Mouse (Mus musculus) C2C12 (cell line): ENCODE results near the gene Rcan2. TPM values are rescaled to one million over a fixed set of nuclear protein-coding genes. Genes with fewer than 3 reads are reported as not detected.

Source experiments
- H3K27me3 ChIP-seq: one replicate; pipeline ENCODE4 v1.6.1; 2011; ENCODE audit not compliant: control insufficient read depth, insufficient read depth, insufficient read length
- H3K36me3 ChIP-seq: one replicate; pipeline ENCODE4 v1.6.1; 2011; ENCODE audit not compliant: control insufficient read depth, insufficient read depth
- H3K4me3 ChIP-seq: one replicate; pipeline ENCODE4 v1.5.1; 2011; ENCODE audit warnings: mild to moderate bottlenecking, control low read depth; ENCODE audit not compliant: poor library complexity, insufficient read depth, severe bottlenecking
- H3K79me2 ChIP-seq: one replicate; pipeline ENCODE4 v1.6.1; 2011; ENCODE audit not compliant: control insufficient read depth, insufficient read depth
- H3K79me3 ChIP-seq: one replicate; pipeline ENCODE4 v1.6.1; 2011; ENCODE audit warnings: low read depth, control low read depth
- H3ac ChIP-seq: one replicate; pipeline ENCODE3; 2011; ENCODE audit warnings: low read depth; ENCODE audit not compliant: control insufficient read depth, insufficient read length
- CEBPB ChIP-seq: IDR thresholded peaks from one replicate; pipeline ENCODE4 v1.6.1; 2011; ENCODE audit warnings: low read depth, mild to moderate bottlenecking, control low read depth, moderate library complexity
- CTCF ChIP-seq: IDR thresholded peaks from one replicate; pipeline ENCODE4 v1.5.1; 2011; ENCODE audit not compliant: control insufficient read depth, insufficient read depth, insufficient read length
- FOSL1 ChIP-seq: IDR thresholded peaks from one replicate; pipeline ENCODE4 v1.8.0; 2011; ENCODE audit warnings: mild to moderate bottlenecking, low read length; ENCODE audit not compliant: poor library complexity, insufficient read depth, severe bottlenecking
- MAX ChIP-seq: IDR thresholded peaks from one replicate; pipeline ENCODE4 v1.6.1; 2011; ENCODE audit warnings: mild to moderate bottlenecking, control low read depth
- MYOD1 ChIP-seq: IDR thresholded peaks from one replicate; pipeline ENCODE4 v1.6.1; 2011; ENCODE audit warnings: low read depth; ENCODE audit not compliant: control insufficient read depth, insufficient read length
- MYOG ChIP-seq: IDR thresholded peaks from one replicate; pipeline ENCODE4 v1.6.1; 2011; ENCODE audit not compliant: control insufficient read depth, insufficient read length; ENCODE audit errors: extremely low read depth
- USF1 ChIP-seq: IDR thresholded peaks from one replicate; pipeline ENCODE4 v1.6.1; 2011; ENCODE audit warnings: low read depth, mild to moderate bottlenecking, control low read depth, moderate library complexity
- polyA plus RNA-seq: library from polyadenylated mRNA; unstranded; fragments of >200 nt; fragmentation: generic; extraction: Trizol; gene quantifications from one replicate; pipeline ENCODE4 v1.2.1, GENCODE M21; 2012; ENCODE audit warnings: missing spikeins

Gene Rcan2
- polyA plus RNA-seq, 1 experiment: 1.0 TPM

DNA sequence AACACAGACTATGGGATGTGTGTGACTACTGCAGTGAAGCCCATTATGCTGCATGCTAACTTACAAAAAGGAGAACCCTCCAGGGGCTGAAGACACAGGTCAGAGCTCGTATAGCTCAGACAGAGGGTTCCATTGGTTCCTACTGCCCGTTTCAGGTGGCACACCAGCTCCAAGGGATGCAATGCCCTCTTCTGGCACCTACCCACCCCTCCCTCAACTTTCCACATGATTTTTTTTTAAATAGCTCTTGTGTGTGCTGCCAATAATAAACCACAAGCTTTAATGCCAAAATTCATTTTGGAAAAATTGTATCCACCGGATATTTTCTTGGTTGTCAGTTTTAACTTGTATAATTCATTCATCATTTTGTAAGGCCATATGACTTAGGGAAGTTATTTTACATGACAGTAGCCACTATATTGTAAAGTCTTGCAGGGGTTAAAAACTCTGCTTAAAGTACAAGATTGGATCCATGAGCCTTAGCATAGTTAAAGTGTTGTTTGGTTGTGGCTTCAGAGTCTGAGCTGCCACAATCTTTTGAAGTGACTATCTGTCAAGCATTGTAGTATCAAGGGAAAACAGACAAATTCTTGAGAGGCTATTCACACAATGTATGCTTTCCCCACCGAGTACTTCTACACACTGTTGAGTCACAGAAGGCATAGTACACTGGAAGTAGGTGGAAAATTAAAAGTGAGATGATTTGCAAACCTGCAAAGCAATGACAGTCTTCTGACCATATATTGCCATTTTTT is 212.8 kb downstream of the Rcan2 start:
- Histone ChIP-seq H3K79me2 (no peaks in the 10 kb centered on the region), H3ac (no peak overlapping the region), H3K4me3 (no peak overlapping the region), H3K27me3 (no peaks in the 10 kb centered on the region), H3K36me3 (no peaks in the 10 kb centered on the region), H3K79me3 (no peaks in the 10 kb centered on the region)
- TF ChIP-seq CTCF (no peak), FOSL1 (no peak), USF1 (no peak), MAX (no peak), MYOD1 (no peak), MYOG (no peak), CEBPB (no peak)

DNA sequence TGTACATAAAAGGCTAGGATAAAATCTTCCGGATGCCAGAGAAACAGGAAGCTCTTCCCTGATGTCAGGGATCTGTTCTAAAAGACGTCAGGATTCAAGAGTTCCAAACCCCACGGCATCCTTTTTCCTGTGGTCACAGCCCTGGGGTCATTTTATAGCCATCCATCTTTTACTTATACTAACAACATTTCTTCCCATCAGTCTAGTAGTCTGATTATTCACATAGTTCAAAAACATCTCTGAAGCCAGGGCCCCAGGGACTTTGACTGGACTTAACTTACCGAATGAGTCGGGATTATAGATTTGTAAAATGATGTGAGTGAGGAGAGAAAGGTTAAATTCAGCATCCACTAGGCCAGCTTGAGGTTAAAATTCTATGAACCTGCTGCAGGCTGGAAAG is 215.2 kb downstream of the Rcan2 start:
- Histone ChIP-seq H3K4me3 (no peak overlapping the region), H3K27me3 (no peaks in the 10 kb centered on the region), H3K79me2 (no peaks in the 10 kb centered on the region), H3K79me3 (no peaks in the 10 kb centered on the region), H3ac (no peak overlapping the region), H3K36me3 (no peaks in the 10 kb centered on the region)
- no peak for TF ChIP-seq USF1
- no peak for TF ChIP-seq CEBPB

DNA sequence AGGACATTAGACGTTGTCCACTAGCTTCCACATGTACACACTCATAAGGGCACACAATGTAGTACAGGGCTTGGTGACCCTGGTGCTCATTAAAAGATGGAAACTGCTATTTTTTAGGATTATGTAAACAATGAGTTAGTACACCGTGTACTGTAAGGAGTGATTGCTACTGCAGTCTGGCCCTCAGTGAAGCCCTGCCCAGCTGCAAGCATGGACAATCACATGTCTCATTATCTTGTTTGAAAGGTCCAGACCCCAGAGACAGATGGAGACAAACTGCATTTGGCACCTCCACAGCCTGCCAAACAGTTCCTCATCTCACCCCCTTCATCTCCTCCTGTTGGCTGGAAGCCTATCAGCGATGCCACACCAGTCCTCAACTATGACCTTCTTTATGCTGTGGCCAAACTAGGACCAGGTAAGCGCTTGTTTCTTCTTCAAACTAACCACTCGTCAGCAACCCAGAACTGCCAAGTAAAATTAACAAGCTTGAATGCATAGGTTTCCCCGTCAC is 219.6 kb downstream of the Rcan2 start:
- no peaks in the 10 kb centered on the region for H3K36me3 ChIP-seq
- H3K4me3 ChIP-seq: no peak overlapping the region
- H3K79me2 ChIP-seq: no peaks in the 10 kb centered on the region
- H3K27me3 ChIP-seq: no peaks in the 10 kb centered on the region
- TF ChIP-seq FOSL1 (no peak), CTCF (no peak), MYOG (no peak), USF1 (no peak), MAX (no peak), CEBPB (no peak), MYOD1 (no peak)
- no peak overlapping the region for H3ac ChIP-seq
- H3K79me3 ChIP-seq: no peaks in the 10 kb centered on the region

DNA sequence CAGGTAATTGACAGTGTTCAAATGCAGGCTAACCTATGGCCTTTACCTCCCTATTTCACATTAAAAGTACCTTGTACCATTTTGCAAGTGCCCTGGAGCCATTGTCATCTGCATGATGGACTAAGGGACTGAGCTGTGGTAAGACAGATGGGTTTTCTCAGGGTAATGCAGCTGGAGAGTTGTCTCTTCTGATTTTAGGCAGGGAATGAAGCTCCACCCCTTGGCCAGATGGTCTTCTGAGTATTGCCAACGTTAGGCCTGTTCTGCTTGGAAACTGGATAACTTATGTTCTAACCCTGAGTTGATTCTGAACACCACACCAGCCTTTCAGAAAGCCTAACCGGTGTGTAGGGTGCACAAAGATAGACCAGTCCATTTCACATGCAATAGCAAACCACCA is 222.7 kb downstream of the Rcan2 start:
- TF ChIP-seq MYOD1: no peak
- TF ChIP-seq CEBPB: no peak
- TF ChIP-seq MYOG: no peak
- TF ChIP-seq MAX: no peak
- no peak for TF ChIP-seq USF1
- no peak for TF ChIP-seq FOSL1
- no peak for TF ChIP-seq CTCF

DNA sequence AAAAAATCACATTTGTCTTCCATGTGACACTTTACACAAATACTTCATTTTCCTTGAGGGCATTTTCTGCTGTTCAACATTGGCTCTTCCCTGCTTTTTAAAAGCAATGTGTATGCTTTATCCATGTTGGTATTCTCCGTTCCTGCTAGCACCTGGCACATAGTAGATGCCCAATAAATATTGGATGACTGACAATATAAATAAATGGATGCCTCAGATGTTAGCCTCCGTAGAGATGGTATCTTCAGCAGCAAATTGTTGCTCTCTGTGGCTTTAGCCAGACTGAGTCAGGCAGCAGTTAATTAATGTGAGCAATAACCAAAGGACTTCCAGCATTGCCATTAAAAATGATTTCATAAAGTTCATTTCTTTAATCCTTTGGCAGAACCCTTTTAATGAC is 223.9 kb downstream of the Rcan2 start:
- peak; percentile 74 for TF ChIP-seq FOSL1
- no peak for TF ChIP-seq CTCF
- no peak for TF ChIP-seq USF1
- TF ChIP-seq CEBPB: no peak
- TF ChIP-seq MYOD1: peak; percentile 75
- Histone ChIP-seq H3K36me3 (no peaks in the 10 kb centered on the region), H3K4me3 (no peak overlapping the region), H3K79me3 (no peaks in the 10 kb centered on the region), H3K27me3 (no peaks in the 10 kb centered on the region), H3ac (no peak overlapping the region), H3K79me2 (no peaks in the 10 kb centered on the region)

More for the DNA sequence above, 222.7 kb downstream of the Rcan2 start:
- Histone ChIP-seq H3K79me3 (no peaks in the 10 kb centered on the region), H3K27me3 (no peaks in the 10 kb centered on the region), H3K36me3 (no peaks in the 10 kb centered on the region), H3K4me3 (no peak overlapping the region), H3K79me2 (no peaks in the 10 kb centered on the region), H3ac (no peak overlapping the region)

DNA sequence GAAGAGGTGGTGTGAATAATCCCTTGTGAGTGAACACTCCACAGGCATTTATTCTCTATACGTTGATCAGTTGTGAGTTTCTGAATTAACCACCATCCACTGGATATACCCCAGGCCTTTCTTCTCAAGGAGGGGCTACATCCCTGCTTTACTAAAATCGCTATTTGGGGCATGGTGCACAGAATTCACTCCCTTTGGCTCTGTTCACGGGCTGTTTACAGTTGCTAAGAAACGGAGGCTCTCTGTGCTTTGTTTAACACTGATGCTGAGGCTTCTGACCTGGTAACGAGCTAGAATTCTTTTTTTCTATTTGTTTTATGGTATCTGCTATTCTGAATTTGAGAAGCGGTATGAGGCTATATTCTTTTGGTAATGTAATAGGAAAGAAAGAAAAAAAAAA is 224.8 kb downstream of the Rcan2 start:
- H3K4me3 ChIP-seq: no peak overlapping the region
- H3K27me3 ChIP-seq: no peaks in the 10 kb centered on the region
- TF ChIP-seq MYOD1: no peak
- TF ChIP-seq FOSL1: no peak
- TF ChIP-seq CTCF: no peak
- TF ChIP-seq USF1: no peak
- TF ChIP-seq MYOG: no peak
- no peak for TF ChIP-seq CEBPB
- TF ChIP-seq MAX: no peak
- H3ac ChIP-seq: no peak overlapping the region
- H3K79me3 ChIP-seq: no peaks in the 10 kb centered on the region
- H3K79me2 ChIP-seq: no peaks in the 10 kb centered on the region
- no peaks in the 10 kb centered on the region for H3K36me3 ChIP-seq
